Mouse (Mus musculus): ENCODE data around the gene Taar3. TPM values are rescaled to one million over a fixed set of nuclear protein-coding genes. Genes with fewer than 3 reads are reported as not detected.

Gene Taar3
- polyA plus RNA-seq (2017; shearing (Covaris generic)), result not detected

GRCm38 (mm10) chr10:23949508-23950005, at the start of gene Taar3:
Gene Taar3, plus strand, starts transcription at chr10:23949558.

GRCm38 (mm10) chr10:23920056-23920455, 29.3 kb upstream of the Taar3 start, which contains the start of gene Taar1:
Gene Taar1, plus strand, starts transcription at chr10:23920356.

GRCm38 (mm10) chr10:23938312-23938711, 11.0 kb upstream of the Taar3 start, which contains the start of gene Taar2:
Gene Taar2, plus strand, starts transcription at chr10:23938572.

GRCm38 (mm10) chr10:23960444-23960915, 11.1 kb downstream of the Taar3 start, which contains the start of gene Taar4:
Gene Taar4, plus strand, starts transcription at chr10:23960494.

GRCm38 (mm10) chr10:23970656-23971165, 21.4 kb downstream of the Taar3 start, which contains the start of gene Taar5:
Gene Taar5, plus strand, starts transcription at chr10:23970706.

GRCm38 (mm10) chr10:23985546-23985945, 36.2 kb downstream of the Taar3 start, which contains the start of gene Taar6:
Gene Taar6, minus strand, starts transcription at chr10:23985646.

GRCm38 (mm10) chr10:23993381-23993780, 44.0 kb downstream of the Taar3 start, which contains the start of gene Taar7a:
Gene Taar7a, minus strand, starts transcription at chr10:23993481.

GRCm38 (mm10) chr10:23999639-24000038, 50.3 kb downstream of the Taar3 start, which contains the start of gene Taar7b:
Gene Taar7b, plus strand, starts transcription at chr10:23999939.

Other genes with a start within 250 kb of the Taar3 start
- gene Rps12, start 162.3 kb upstream of the Taar3 start, polyA plus RNA-seq (2017; shearing (Covaris generic)), result 33.0 TPM
- gene Slc18b1, start 152.6 kb upstream of the Taar3 start, polyA plus RNA-seq (2017; shearing (Covaris generic)), result 0.12 TPM
- gene Vnn3, start 98.1 kb upstream of the Taar3 start, polyA plus RNA-seq (2017; shearing (Covaris generic)), result not detected
- gene Vnn1, start 54.9 kb upstream of the Taar3 start, polyA plus RNA-seq (2017; shearing (Covaris generic)), result not detected
- not detected for gene Taar1, start 29.2 kb upstream of the Taar3 start, polyA plus RNA-seq (2017; shearing (Covaris generic))
- not detected for gene Taar2, start 11.0 kb upstream of the Taar3 start, polyA plus RNA-seq (2017; shearing (Covaris generic))
- gene Taar4, start 10.9 kb downstream of the Taar3 start, polyA plus RNA-seq (2017; shearing (Covaris generic)), result not detected
- gene Taar5, start 21.1 kb downstream of the Taar3 start, polyA plus RNA-seq (2017; shearing (Covaris generic)), result not detected
- not detected for gene Taar6, start 36.1 kb downstream of the Taar3 start, polyA plus RNA-seq (2017; shearing (Covaris generic))
- gene Taar7a, start 43.9 kb downstream of the Taar3 start, polyA plus RNA-seq (2017; shearing (Covaris generic)), result not detected
- not detected for gene Taar7b, start 50.4 kb downstream of the Taar3 start, polyA plus RNA-seq (2017; shearing (Covaris generic))
- gene Taar7d, start 77.7 kb downstream of the Taar3 start, polyA plus RNA-seq (2017; shearing (Covaris generic)), result 0.44 TPM
- not detected for gene Taar7e, start 88.1 kb downstream of the Taar3 start, polyA plus RNA-seq (2017; shearing (Covaris generic))
- gene Taar7f, start 100.0 kb downstream of the Taar3 start, polyA plus RNA-seq (2017; shearing (Covaris generic)), result not detected
- gene Taar8a, start 126.9 kb downstream of the Taar3 start, polyA plus RNA-seq (2017; shearing (Covaris generic)), result not detected
- not detected for gene Taar8b, start 142.7 kb downstream of the Taar3 start, polyA plus RNA-seq (2017; shearing (Covaris generic))
- gene Taar8c, start 152.4 kb downstream of the Taar3 start, polyA plus RNA-seq (2017; shearing (Covaris generic)), result not detected
- not detected for gene Taar9, start 160.0 kb downstream of the Taar3 start, polyA plus RNA-seq (2017; shearing (Covaris generic))
- 20.8 TPM for gene Stx7, start 199.7 kb downstream of the Taar3 start, polyA plus RNA-seq (2017; shearing (Covaris generic))

Data from naive thymus-derived CD4-positive, alpha-beta T cell, adult 5 months (primary cell).